Comparison of ENCODE assay signal across 12 mouse cellular contexts in genomic region chr1:137133734-137134133, GRCm38 (mm10).
"Had no signal": no experiment of that assay in that cellular context is flagged by ENCODE, and none has a peak within 500 bp of the region (broad histone marks: within the 10 kb centered on the region; RNA-seq: fewer than 3 reads in every experiment).

No protein-coding gene starts in this region.

- H3K36me3 ChIP-seq: liver, embryonic 15.5 days; lung, embryonic 15.5 days; midbrain, embryonic 13.5 days had no signal

- DNase-seq: kidney, adult 18-20 months; kidney, postnatal 10 days; kidney, postnatal 4 days; lung, postnatal 14 days; thymus, postnatal 4 days had no signal

- ATAC-seq: midbrain, embryonic 13.5 days had no signal

- H3K4me3 ChIP-seq: layer of hippocampus, adult 2 months; liver, embryonic 15.5 days; lung, embryonic 15.5 days; midbrain, embryonic 13.5 days had no signal

- H3K27ac ChIP-seq: layer of hippocampus, adult 2 months; liver, embryonic 15.5 days; lung, embryonic 15.5 days; macrophage; midbrain, embryonic 13.5 days; stomach, postnatal 0 days had no signal

- H3K4me2 ChIP-seq: liver, embryonic 11.5 days; liver, embryonic 15.5 days; lung, embryonic 15.5 days; midbrain, embryonic 13.5 days had no signal

- H3K4me1 ChIP-seq: liver, embryonic 15.5 days; lung, embryonic 15.5 days; midbrain, embryonic 13.5 days had no signal

- H3K9ac ChIP-seq: liver, embryonic 15.5 days; lung, embryonic 15.5 days; midbrain, embryonic 13.5 days had no signal

- H3K27me3 ChIP-seq: liver, embryonic 15.5 days; lung, embryonic 15.5 days; midbrain, embryonic 13.5 days had no signal

- H3K9me3 ChIP-seq: liver, embryonic 15.5 days; lung, embryonic 15.5 days; midbrain, embryonic 13.5 days had no signal
